Mouse (Mus musculus): ENCODE measurements around the gene Usp10.

- TF ChIP-seq CTCF (IDR thresholded peaks at IDR 0.05; ENCODE audit: extremely low read depth, insufficient read length, insufficient replicate concordance, low read depth, low read length) (no peak), POLR2A (IDR thresholded peaks at IDR 0.05; ENCODE audit: low read depth, low read length) (no peak)
Measured at GRCm38 (mm10) chr8:119952747-119953146, 42.6 kb downstream of the Usp10 start.

All from small intestine, adult 2 months (tissue).